Mouse (Mus musculus) heart, postnatal 0 days (tissue): ENCODE data around the gene Elobl.
"Not testable (repeated sequence)": the region's sequence is repeated elsewhere in the genome, so short reads cannot be mapped to it uniquely, and the experiment has no call there.

Source experiments
- CTCF ChIP-seq: IDR thresholded peaks from 2 replicates; pipeline ENCODE4 v1.5.1; 2016; ENCODE audit warnings: antibody characterized with exemption, control low read depth, low read depth
- EP300 ChIP-seq: IDR thresholded peaks from 2 replicates; pipeline ENCODE4 v1.6.1; 2016; ENCODE audit warnings: antibody characterized with exemption, low read depth

- 0 out of 2 replicates have a peak, but pooled peaks have one; percentile 3 for TF ChIP-seq CTCF
- not testable (repeated sequence) for TF ChIP-seq EP300
These were observed 30.6 kb upstream of the Elobl start for GRCm38 (mm10) chr11:88997343-88997742.
